Mouse (Mus musculus) cerebral cortex, adult 2 months (tissue): ENCODE measurements around the gene Tnfaip3.

Source experiments
- WGBS: fragments of 180-500 bp; shearing (Covaris S2); methylation state at CpG from one replicate; pipeline ENCODE4 v1.1.7; 2018; 5-methylcytosine and 5-hydroxymethylcytosine counted together

Tnfaip3 gene

DNA sequence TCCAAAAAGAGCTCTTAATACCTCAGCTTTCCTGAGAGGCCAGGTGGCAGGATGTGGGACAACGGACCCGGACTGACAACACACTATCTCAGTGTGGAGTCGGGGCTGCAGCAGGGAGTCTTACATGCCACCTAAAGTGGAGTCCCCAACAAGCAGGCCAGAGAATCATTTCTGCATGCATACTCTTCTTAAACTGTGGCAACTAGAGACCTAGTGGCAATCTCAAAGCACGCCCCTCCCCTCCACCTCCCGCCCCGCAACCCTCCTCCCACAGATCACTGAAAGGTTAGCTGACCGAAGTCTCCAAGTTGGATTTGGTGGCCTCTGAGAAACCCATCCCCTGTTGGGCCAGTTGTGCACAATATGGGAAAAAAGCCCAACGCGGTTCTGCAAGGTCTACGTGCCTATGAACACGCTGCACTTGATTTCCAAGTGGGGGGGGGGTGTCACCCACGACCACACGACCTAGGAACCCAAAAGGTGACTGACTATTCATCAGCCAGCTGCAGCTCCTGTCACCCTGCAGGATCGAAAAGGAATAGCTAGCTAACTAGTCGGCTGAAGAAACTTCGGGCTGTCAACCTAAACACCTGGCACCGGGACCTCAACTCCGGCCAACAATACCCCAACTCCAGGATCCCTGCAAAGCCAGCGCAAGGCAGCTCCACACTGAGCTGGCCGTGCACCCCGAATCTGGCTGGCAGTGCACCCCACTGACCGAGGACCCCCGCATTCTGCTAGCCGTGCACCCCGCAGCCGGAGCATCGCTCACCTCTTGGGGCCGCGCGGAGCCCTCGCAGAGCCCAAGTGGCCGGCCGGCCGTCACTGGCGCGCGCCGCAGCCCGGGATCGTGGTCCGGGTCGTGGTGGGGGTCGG is 838 bp downstream of the Tnfaip3 start:
- WGBS, result under 1% methylated on average over 43 of the region's 43 CpGs

DNA sequence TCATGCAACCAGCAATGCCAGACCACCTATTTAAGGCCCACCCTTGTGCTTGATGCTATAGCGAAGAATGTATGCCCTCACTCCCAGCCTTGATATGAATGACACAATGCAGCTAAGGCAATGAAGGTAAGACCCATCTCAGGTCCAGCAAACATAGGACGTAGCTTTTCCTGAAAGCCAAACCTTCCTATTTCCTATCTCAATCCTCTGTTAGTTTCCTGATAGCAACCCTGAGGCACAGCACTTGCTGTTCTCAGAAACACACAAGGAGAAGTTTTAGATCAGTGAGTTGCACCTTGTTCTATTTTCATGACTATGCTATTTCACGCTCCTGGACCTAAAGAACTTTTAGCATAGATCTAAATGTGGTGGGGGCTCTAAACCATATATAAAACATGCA is 2.1 kb downstream of the Tnfaip3 start:
- 90% methylated on average over 3 of the region's 3 CpGs for WGBS

DNA sequence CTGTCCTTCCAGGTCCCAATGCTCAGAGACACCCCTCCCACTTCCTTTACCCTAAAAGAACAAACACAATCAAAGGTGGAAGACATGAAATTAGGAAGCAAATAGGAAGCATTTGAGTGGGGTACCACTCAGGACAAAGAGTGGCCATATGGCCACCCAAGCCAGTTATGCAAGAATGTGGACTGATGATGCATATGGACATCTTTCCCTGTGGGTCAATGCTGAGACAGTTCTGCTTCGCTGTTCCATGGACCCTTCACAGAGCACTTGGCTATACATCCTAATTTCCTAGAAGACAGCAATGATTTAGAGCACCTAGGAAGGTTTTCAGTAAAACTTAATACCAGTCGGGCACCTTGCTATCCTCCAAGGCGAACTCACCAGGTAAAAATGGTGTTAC is 2.8 kb downstream of the Tnfaip3 start:
- WGBS, result 96% methylated on average over 3 of the region's 3 CpGs

GRCm38 (mm10) chr10:19011832-19012440 is 3.5 kb downstream of the Tnfaip3 start:
- WGBS, result 77% methylated on average over 7 of the region's 7 CpGs

GRCm38 (mm10) chr10:19010414-19010813 is 5.0 kb downstream of the Tnfaip3 start:
- 86% methylated on average over 8 of the region's 8 CpGs for WGBS

DNA sequence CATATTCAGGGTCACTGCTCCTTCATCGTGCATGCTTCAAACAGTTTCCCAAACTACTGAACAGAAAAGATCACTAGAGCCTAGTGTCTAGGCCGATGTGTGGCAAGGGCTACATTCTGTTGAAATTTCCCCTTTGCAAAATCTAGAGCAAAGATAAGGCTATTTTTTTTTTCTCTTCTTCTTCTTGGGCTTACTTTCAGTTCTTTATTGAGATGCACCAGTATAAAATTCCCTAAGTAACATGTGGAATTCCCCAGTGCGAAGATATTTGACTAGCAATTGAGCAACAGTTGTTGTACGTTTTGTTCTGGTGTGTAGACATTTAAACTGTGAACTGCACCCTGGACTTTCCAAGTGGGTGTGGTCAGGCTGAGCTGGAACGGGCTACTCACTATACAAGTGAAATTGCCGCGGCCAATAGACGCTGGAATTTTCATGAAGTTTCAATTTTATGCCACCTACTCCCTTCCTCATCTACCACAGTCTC is 6.2 kb downstream of the Tnfaip3 start:
- WGBS, result 71% methylated on average over 8 of the region's 8 CpGs

DNA sequence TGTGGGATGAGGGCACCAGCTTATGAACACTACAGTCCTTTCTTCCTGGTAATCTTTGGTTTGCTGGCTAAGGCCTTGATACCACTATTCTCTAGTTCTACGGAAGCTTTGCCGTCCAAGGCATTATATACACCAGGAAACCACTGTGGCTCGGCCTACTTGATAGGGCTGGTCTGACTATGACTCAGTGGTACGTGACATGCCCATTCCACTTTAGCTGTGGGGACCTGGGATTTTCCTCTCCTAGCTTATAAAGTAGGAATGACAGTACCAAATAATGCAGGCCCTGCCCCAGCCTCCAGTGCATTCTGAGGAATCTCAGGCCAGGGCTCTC is 6.9 kb downstream of the Tnfaip3 start:
- 94% methylated on average over 4 of the region's 4 CpGs for WGBS

GRCm38 (mm10) chr10:19007897-19008606 is 7.4 kb downstream of the Tnfaip3 start:
- WGBS, result 83% methylated on average over 8 of the region's 8 CpGs

GRCm38 (mm10) chr10:19002091-19002785 is 13.2 kb downstream of the Tnfaip3 start:
- WGBS, result 41% methylated on average over 12 of the region's 12 CpGs

DNA sequence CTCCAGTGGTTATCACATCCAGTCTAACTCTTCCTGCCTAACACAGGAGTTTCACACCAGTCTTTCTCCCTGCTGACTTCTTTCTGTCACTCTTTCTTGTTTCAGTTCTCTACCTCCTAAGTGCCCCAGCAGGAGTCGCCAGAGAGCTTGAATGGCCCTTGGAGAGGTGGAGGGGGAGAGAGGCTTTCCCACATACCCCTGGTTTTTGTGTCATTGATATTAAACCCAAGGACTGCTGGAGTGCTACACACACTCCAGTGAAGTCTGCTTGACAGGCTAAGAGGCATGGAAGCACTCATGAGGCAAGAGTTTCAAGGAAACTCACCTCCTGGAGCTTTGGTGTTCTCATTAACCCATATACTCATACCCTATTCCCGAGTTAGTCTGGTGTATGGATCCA is 16.0 kb downstream of the Tnfaip3 start:
- 87% methylated on average over 2 of the region's 2 CpGs for WGBS

GRCm38 (mm10) chr10:18995465-18996261 is 19.8 kb downstream of the Tnfaip3 start:
- WGBS, result 92% methylated on average over 12 of the region's 12 CpGs

- 93% methylated on average over 4 of the region's 4 CpGs for WGBS
Observed at GRCm38 (mm10) chr10:18992971-18993370, 22.5 kb downstream of the Tnfaip3 start.

GRCm38 (mm10) chr10:18991057-18991456 is 24.4 kb downstream of the Tnfaip3 start:
- 94% methylated on average over 4 of the region's 4 CpGs for WGBS

DNA sequence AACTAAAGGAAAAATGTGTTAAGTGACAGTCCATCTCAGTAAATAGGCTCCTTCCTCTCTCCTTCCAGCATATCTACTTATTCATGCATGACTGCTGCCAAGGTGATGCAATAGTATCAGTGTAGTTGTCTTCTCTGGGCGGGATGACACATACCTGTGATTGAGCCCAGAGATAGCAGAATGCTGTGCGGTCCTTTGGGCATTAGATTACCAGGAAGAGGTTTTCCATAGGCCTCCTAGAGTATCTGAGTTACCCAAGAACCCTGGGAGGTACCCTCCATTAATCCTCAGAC is 27.6 kb downstream of the Tnfaip3 start:
- WGBS, result 70% methylated on average over 2 of the region's 2 CpGs

- 51% methylated on average over 2 of the region's 2 CpGs for WGBS
Observed at GRCm38 (mm10) chr10:18987046-18987906, 28.2 kb downstream of the Tnfaip3 start.

DNA sequence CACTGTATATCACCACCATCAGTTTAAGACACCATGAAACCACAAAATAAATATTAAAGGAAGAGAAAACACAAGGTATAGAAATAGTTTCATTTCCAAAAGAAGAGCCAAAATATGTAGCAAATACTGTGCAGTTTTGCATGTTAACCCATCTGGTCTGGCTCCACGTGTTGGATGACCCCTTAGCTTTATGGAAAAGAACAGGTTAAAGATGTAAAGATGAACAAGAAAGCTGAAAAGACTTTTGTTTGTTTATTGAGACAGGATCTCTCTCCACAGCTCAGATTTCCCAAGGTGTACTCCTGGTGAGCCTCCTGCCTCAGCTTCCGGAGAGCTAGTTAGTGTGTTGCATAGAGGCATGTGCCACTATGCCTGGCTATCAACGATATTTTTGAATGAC is 29.9 kb downstream of the Tnfaip3 start:
- 86% methylated on average over 3 of the region's 3 CpGs for WGBS

GRCm38 (mm10) chr10:18983514-18983913 is 31.9 kb downstream of the Tnfaip3 start:
- 64% methylated on average over 6 of the region's 6 CpGs for WGBS

DNA sequence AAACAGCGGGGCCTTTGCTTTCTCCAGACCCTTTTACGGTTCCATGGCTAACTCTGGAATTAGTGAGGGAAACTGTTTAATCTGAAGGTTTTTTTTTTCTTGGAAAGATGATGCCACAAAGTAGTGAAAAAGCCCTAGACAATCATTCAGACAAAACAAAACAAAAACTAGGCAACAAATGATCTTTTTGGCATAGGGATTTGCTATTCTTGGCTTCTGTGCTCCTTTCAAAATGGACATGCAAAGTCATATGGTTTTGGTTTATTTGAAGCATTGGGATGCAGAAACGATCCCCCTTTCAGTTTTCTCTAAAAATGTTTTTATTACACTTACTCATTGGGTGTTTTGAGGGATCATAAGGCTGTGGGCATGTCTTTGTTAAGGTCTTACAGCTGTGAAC is 41.0 kb downstream of the Tnfaip3 start:
- WGBS, result 76% methylated on average over 3 of the region's 3 CpGs

DNA sequence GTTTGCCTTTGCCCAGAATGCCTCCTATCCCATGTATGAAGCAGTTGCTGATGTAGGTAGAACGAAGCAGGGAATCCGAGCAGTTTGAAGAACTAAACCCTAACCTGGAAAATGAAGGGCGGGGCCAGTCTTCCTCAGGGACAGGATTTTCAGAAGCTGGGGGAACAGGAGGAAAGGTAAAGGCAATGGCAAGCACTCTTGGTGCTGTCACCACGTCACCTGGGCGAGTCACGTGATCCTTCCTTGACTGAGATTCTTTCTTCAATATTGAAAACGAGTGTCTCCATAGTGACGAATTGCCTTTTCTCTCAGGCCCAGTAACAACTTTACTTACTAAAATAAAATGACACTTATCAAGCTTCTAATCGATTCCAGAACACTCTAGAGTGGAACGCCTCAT is 48.6 kb downstream of the Tnfaip3 start:
- 87% methylated on average over 10 of the region's 10 CpGs for WGBS

GRCm38 (mm10) chr10:18965601-18966000 is 49.9 kb downstream of the Tnfaip3 start:
- WGBS, result 92% methylated on average over 4 of the region's 4 CpGs
